19 mouse cellular contexts compared by ENCODE assay signal in genomic region chr11:60345868-60346267, GRCm38 (mm10). TPM values are rescaled to one million over a fixed set of nuclear protein-coding genes. Genes with fewer than 3 reads are reported as not detected.
DNase-seq lines count a peak whose midpoint lies in the region; ATAC-seq and TF ChIP-seq lines count a peak whose summit lies in the region.
"Had no signal": no experiment of that assay in that cellular context is flagged by ENCODE, and none has a peak within 500 bp of the region (broad histone marks: within the 10 kb centered on the region; RNA-seq: fewer than 3 reads in every experiment).

No protein-coding gene starts in this region.

- peaks cover 2% of the 10 kb centered on the region; the same call in 1 of the 2 replicates for H3K4me1 ChIP-seq in intestine, embryonic 16.5 days (ENCODE audit: control insufficient read depth, insufficient read depth, low read length)
- 0 out of 2 replicates have a peak, but pooled peaks cover 2% of the 10 kb centered on the region for H3K4me1 ChIP-seq in intestine, postnatal 0 days (replicated peaks; ENCODE audit: control insufficient read depth, insufficient read depth, low read length)
- H3K4me1 ChIP-seq in liver, embryonic 12.5 days = peaks cover 45% of the 10 kb centered on the region
- peaks cover 4% of the 10 kb centered on the region; the same call in 1 of the 2 replicates for H3K4me1 ChIP-seq in liver, postnatal 0 days (ENCODE audit: insufficient read depth)
- H3K4me1 ChIP-seq in small intestine, adult 2 months (ENCODE audit: control insufficient read depth, insufficient read depth, insufficient read length, low read length) = peaks cover 8% of the 10 kb centered on the region
- H3K4me1 ChIP-seq: embryonic facial prominence, embryonic 12.5 days had no signal

- TF ChIP-seq POLR2A in small intestine, adult 2 months (IDR thresholded peaks at IDR 0.05; ENCODE audit: low read depth, low read length) = no peak

- no peak overlapping the region for H3K4me2 ChIP-seq in intestine, embryonic 16.5 days (ENCODE audit: low read depth, low read length)
- H3K4me2 ChIP-seq in intestine, postnatal 0 days (replicated peaks; ENCODE audit: low read depth) = no peak overlapping the region
- H3K4me2 ChIP-seq in liver, embryonic 12.5 days = 0 out of 2 replicates have a peak overlapping the region, but pooled peaks have one; percentile 12
- H3K4me2 ChIP-seq in liver, postnatal 0 days (ENCODE audit: low read depth, low read length) = no peak overlapping the region
- H3K4me2 ChIP-seq: embryonic facial prominence, embryonic 12.5 days; embryonic facial prominence, embryonic 15.5 days; heart, embryonic 13.5 days; hindbrain, embryonic 14.5 days had no signal

- no peak overlapping the region for H3K9ac ChIP-seq in intestine, embryonic 16.5 days (ENCODE audit: low read depth, low read length)
- H3K9ac ChIP-seq in intestine, postnatal 0 days (ENCODE audit: low read depth, low read length) = no peak overlapping the region
- H3K9ac ChIP-seq in liver, embryonic 12.5 days = no peak overlapping the region
- H3K9ac ChIP-seq in liver, postnatal 0 days (replicated peaks) = no peak overlapping the region
- H3K9ac ChIP-seq: embryonic facial prominence, embryonic 12.5 days; embryonic facial prominence, embryonic 15.5 days; forebrain, postnatal 0 days; heart, embryonic 13.5 days; hindbrain, embryonic 14.5 days had no signal

- TF ChIP-seq EP300 in liver, postnatal 0 days (IDR thresholded peaks at IDR 0.05; ENCODE audit: low read depth) = no peak

- no peak for TF ChIP-seq CTCF in intestine, postnatal 0 days (IDR thresholded peaks at IDR 0.05; ENCODE audit: low read depth)
- no peak for TF ChIP-seq CTCF in liver, postnatal 0 days (IDR thresholded peaks at IDR 0.05; ENCODE audit: low read depth)
- TF ChIP-seq CTCF in small intestine, adult 2 months (IDR thresholded peaks at IDR 0.05; ENCODE audit: extremely low read depth, insufficient read length, insufficient replicate concordance, low read depth, low read length) = no peak

- no peaks in the 10 kb centered on the region for H3K9me3 ChIP-seq in intestine, embryonic 16.5 days (ENCODE audit: control insufficient read depth, low read length)
- H3K9me3 ChIP-seq in intestine, postnatal 0 days (ENCODE audit: control insufficient read depth) = no peaks in the 10 kb centered on the region
- no peaks in the 10 kb centered on the region for H3K9me3 ChIP-seq in liver, embryonic 12.5 days (replicated peaks)
- H3K9me3 ChIP-seq in liver, postnatal 0 days (ENCODE audit: low read length) = no peaks in the 10 kb centered on the region
- H3K9me3 ChIP-seq: embryonic facial prominence, embryonic 12.5 days; embryonic facial prominence, embryonic 15.5 days; heart, embryonic 10.5 days; heart, embryonic 13.5 days had no signal

- no peaks in the 10 kb centered on the region for H3K36me3 ChIP-seq in intestine, embryonic 16.5 days (ENCODE audit: control insufficient read depth, insufficient read depth, low read length)
- no peaks in the 10 kb centered on the region; the same call in 1 of the 2 replicates for H3K36me3 ChIP-seq in intestine, postnatal 0 days (ENCODE audit: control insufficient read depth, insufficient read depth)
- peaks cover 6% of the 10 kb centered on the region; the same call in 1 of the 2 replicates for H3K36me3 ChIP-seq in liver, embryonic 12.5 days
- no peaks in the 10 kb centered on the region for H3K36me3 ChIP-seq in liver, postnatal 0 days (replicated peaks; ENCODE audit: insufficient read depth, low read length)
- no peaks in the 10 kb centered on the region for H3K36me3 ChIP-seq in small intestine, adult 2 months (ENCODE audit: control insufficient read depth, insufficient read depth, low read length)
- H3K36me3 ChIP-seq: embryonic facial prominence, embryonic 12.5 days; embryonic facial prominence, embryonic 15.5 days; heart, embryonic 10.5 days had no signal

- ATAC-seq in intestine, embryonic 16.5 days = no peak
- ATAC-seq in intestine, postnatal 0 days = no peak
- no peak for ATAC-seq in liver, embryonic 12.5 days
- no peak for ATAC-seq in liver, postnatal 0 days
- ATAC-seq: activated CD4-positive, CD25-positive, alpha-beta regulatory T cell, adult 4 months; forebrain, embryonic 14.5 days; forebrain, postnatal 0 days; inflammation-experienced regulatory T-cells, adult 6 months had no signal

- H3K27ac ChIP-seq in intestine, embryonic 16.5 days (ENCODE audit: low read length) = peak overlapping the region; percentile 25; the same call in 1 of the 2 replicates
- H3K27ac ChIP-seq in intestine, postnatal 0 days (ENCODE audit: low read depth, low read length) = no peak overlapping the region
- H3K27ac ChIP-seq in liver, embryonic 12.5 days = no peak overlapping the region; the same call in 1 of the 2 replicates
- no peak overlapping the region for H3K27ac ChIP-seq in liver, postnatal 0 days (ENCODE audit: low read depth)
- H3K27ac ChIP-seq in small intestine, adult 2 months (ENCODE audit: insufficient read depth, low read depth, low read length) = peak overlapping the region; percentile 73
- H3K27ac ChIP-seq: embryonic facial prominence, embryonic 12.5 days; embryonic facial prominence, embryonic 15.5 days; heart, adult 2 months; heart, embryonic 10.5 days; heart, embryonic 13.5 days; hindbrain, embryonic 14.5 days; hindbrain, postnatal 0 days had no signal

- no peak for DNase-seq in liver, postnatal 0 days
- DNase-seq in embryo, embryonic 10.5 days (ENCODE audit: low spot score) = no peak
- DNase-seq: B cell, adult 2 months; forebrain, postnatal 0 days; gastrocnemius, postnatal 25 days had no signal

- no peak overlapping the region for H3K4me3 ChIP-seq in intestine, embryonic 16.5 days (ENCODE audit: low read length)
- no peak overlapping the region for H3K4me3 ChIP-seq in intestine, postnatal 0 days (ENCODE audit: low read depth, low read length)
- H3K4me3 ChIP-seq in liver, embryonic 12.5 days = no peak overlapping the region
- no peak overlapping the region for H3K4me3 ChIP-seq in liver, postnatal 0 days (ENCODE audit: low read depth, low read length)
- no peak overlapping the region for H3K4me3 ChIP-seq in small intestine, adult 2 months (ENCODE audit: low read depth, low read length)
- H3K4me3 ChIP-seq: embryonic facial prominence, embryonic 12.5 days; embryonic facial prominence, embryonic 15.5 days; heart, adult 2 months; heart, embryonic 10.5 days; heart, embryonic 13.5 days had no signal

- WGBS in intestine, embryonic 16.5 days = 87% methylated on average over 4 of the region's 4 CpGs
- WGBS in intestine, postnatal 0 days = 78% methylated on average over 4 of the region's 4 CpGs
- WGBS in liver, embryonic 12.5 days (ENCODE audit: insufficient replicate concordance) = 62% methylated on average over 4 of the region's 4 CpGs
- WGBS in liver, postnatal 0 days (ENCODE audit: insufficient replicate concordance) = 73% methylated on average over 4 of the region's 4 CpGs
- WGBS in small intestine, adult 2 months = 73% methylated on average over 4 of the region's 4 CpGs

- H3K27me3 ChIP-seq in intestine, embryonic 16.5 days (replicated peaks; ENCODE audit: control insufficient read depth, insufficient read depth, low read length) = no peaks in the 10 kb centered on the region
- H3K27me3 ChIP-seq in intestine, postnatal 0 days (replicated peaks; ENCODE audit: control insufficient read depth, insufficient read depth, low read length) = no peaks in the 10 kb centered on the region
- no peaks in the 10 kb centered on the region for H3K27me3 ChIP-seq in liver, embryonic 12.5 days (replicated peaks)
- no peaks in the 10 kb centered on the region for H3K27me3 ChIP-seq in liver, postnatal 0 days (ENCODE audit: insufficient read depth, low read length)
- H3K27me3 ChIP-seq in small intestine, adult 2 months (ENCODE audit: control insufficient read depth, insufficient read depth, low read length) = no peaks in the 10 kb centered on the region
- H3K27me3 ChIP-seq: embryonic facial prominence, embryonic 12.5 days; embryonic facial prominence, embryonic 15.5 days; heart, embryonic 13.5 days had no signal

RNA-seq across cellular contexts. Expression of gene Tom1l2, which starts 6.8 kb away (rescaled TPM):
- polyA plus RNA-seq in intestine, embryonic 16.5 days (2015; fragmentation: Nextera tagmentation; extraction: Ambion mirVana) = 29.6 and 33.8 TPM in 2 replicates
- 29.6 and 35.1 TPM in 2 replicates for polyA plus RNA-seq in intestine, postnatal 0 days (2015; fragmentation: Nextera tagmentation; extraction: Ambion mirVana)
- 8.7 and 9.6 TPM in 2 replicates for polyA plus RNA-seq in liver, embryonic 12.5 days (2016; fragmentation: Nextera tagmentation; extraction: Ambion mirVana)
- 3.0 and 3.6 TPM in 2 replicates for polyA plus RNA-seq in liver, postnatal 0 days (2015; fragmentation: Nextera tagmentation; extraction: Ambion mirVana)
- polyA plus RNA-seq in small intestine, adult 2 months (2012; rRNA removed) = 73.6 and 152 TPM in 2 replicates

RNA-seq across cellular contexts. Expression of gene Drc3, which starts 7.3 kb away (rescaled TPM):
- polyA plus RNA-seq in intestine, embryonic 16.5 days (2015; fragmentation: Nextera tagmentation; extraction: Ambion mirVana) = 1.9 and 2.2 TPM in 2 replicates
- polyA plus RNA-seq in intestine, postnatal 0 days (2015; fragmentation: Nextera tagmentation; extraction: Ambion mirVana) = 1.7 and 1.9 TPM in 2 replicates
- 0.49 and 0.53 TPM in 2 replicates for polyA plus RNA-seq in liver, embryonic 12.5 days (2016; fragmentation: Nextera tagmentation; extraction: Ambion mirVana)
- 0.54 and 0.56 TPM in 2 replicates for polyA plus RNA-seq in liver, postnatal 0 days (2015; fragmentation: Nextera tagmentation; extraction: Ambion mirVana)
- polyA plus RNA-seq in small intestine, adult 2 months (2012; rRNA removed) = 0.30 and 0.33 TPM in 2 replicates

Comparison
In these comparisons a context has a peak if more than half of its experiments do, and no peak if none do; other contexts are left out.
1. H3K27ac ChIP-seq: peak in intestine, embryonic 16.5 days (single experiment) and small intestine, adult 2 months (single experiment); none in intestine, postnatal 0 days (single experiment), liver, embryonic 12.5 days (single experiment) and liver, postnatal 0 days (single experiment).